Mouse (Mus musculus): ENCODE measurements around the gene Cep55. TPM values are rescaled to one million over a fixed set of nuclear protein-coding genes. Genes with fewer than 3 reads are reported as not detected.

Cep55 gene
- total RNA-seq, 2 experiments from 2014 or later: 1.7 to 8.8 TPM

- no peak for ATAC-seq (replicated peaks; ENCODE audit: low FRiP score, poor library complexity, severe bottlenecking)
Observed at GRCm38 (mm10) chr19:38042261-38042722, 12.5 kb upstream of the Cep55 start.

- no peak for ATAC-seq (replicated peaks; ENCODE audit: low FRiP score, poor library complexity, severe bottlenecking)
Observed at GRCm38 (mm10) chr19:38043281-38043981, 11.4 kb upstream of the Cep55 start, which contains the start of gene Myof. Gene Myof (minus strand): TSS chr19:38043577.

GRCm38 (mm10) chr19:38045198-38045597, 9.6 kb upstream of the Cep55 start:
- no peak for ATAC-seq (replicated peaks; ENCODE audit: low FRiP score, poor library complexity, severe bottlenecking)

GRCm38 (mm10) chr19:38049686-38050085, 5.1 kb upstream of the Cep55 start:
- no peak for ATAC-seq (replicated peaks; ENCODE audit: low FRiP score, poor library complexity, severe bottlenecking)

GRCm38 (mm10) chr19:38053227-38054041, 1.4 kb upstream of the Cep55 start:
- no peak for ATAC-seq (replicated peaks; ENCODE audit: low FRiP score, poor library complexity, severe bottlenecking)

GRCm38 (mm10) chr19:38054149-38054719, 577 bp upstream of the Cep55 start:
- ATAC-seq (replicated peaks; ENCODE audit: low FRiP score, poor library complexity, severe bottlenecking): 0 out of 2 replicates have a peak, but pooled peaks have one; percentile 42

GRCm38 (mm10) chr19:38055798-38056197, 987 bp downstream of the Cep55 start:
- no peak for ATAC-seq (replicated peaks; ENCODE audit: low FRiP score, poor library complexity, severe bottlenecking)

GRCm38 (mm10) chr19:38056276-38056675, 1.5 kb downstream of the Cep55 start:
- ATAC-seq (replicated peaks; ENCODE audit: low FRiP score, poor library complexity, severe bottlenecking): no peak

GRCm38 (mm10) chr19:38056931-38057330, 2.1 kb downstream of the Cep55 start:
- ATAC-seq (replicated peaks; ENCODE audit: low FRiP score, poor library complexity, severe bottlenecking): no peak

GRCm38 (mm10) chr19:38063201-38063600, 8.4 kb downstream of the Cep55 start:
- no peak for ATAC-seq (replicated peaks; ENCODE audit: low FRiP score, poor library complexity, severe bottlenecking)

GRCm38 (mm10) chr19:38064051-38064450, 9.2 kb downstream of the Cep55 start:
- no peak for ATAC-seq (replicated peaks; ENCODE audit: low FRiP score, poor library complexity, severe bottlenecking)

- ATAC-seq (replicated peaks; ENCODE audit: low FRiP score, poor library complexity, severe bottlenecking): no peak
Observed at GRCm38 (mm10) chr19:38073226-38073625, 18.4 kb downstream of the Cep55 start.

GRCm38 (mm10) chr19:38075051-38075450, 20.2 kb downstream of the Cep55 start:
- no peak for ATAC-seq (replicated peaks; ENCODE audit: low FRiP score, poor library complexity, severe bottlenecking)

GRCm38 (mm10) chr19:38076251-38076650, 21.4 kb downstream of the Cep55 start:
- no peak for ATAC-seq (replicated peaks; ENCODE audit: low FRiP score, poor library complexity, severe bottlenecking)

- ATAC-seq (replicated peaks; ENCODE audit: low FRiP score, poor library complexity, severe bottlenecking): no peak
Observed at GRCm38 (mm10) chr19:38077851-38078540, 23.2 kb downstream of the Cep55 start.

- ATAC-seq (replicated peaks; ENCODE audit: low FRiP score, poor library complexity, severe bottlenecking): no peak
Observed at GRCm38 (mm10) chr19:38081361-38081760, 26.6 kb downstream of the Cep55 start.

GRCm38 (mm10) chr19:38082931-38083525, 28.2 kb downstream of the Cep55 start:
- ATAC-seq (replicated peaks; ENCODE audit: low FRiP score, poor library complexity, severe bottlenecking): no peak

- ATAC-seq (replicated peaks; ENCODE audit: low FRiP score, poor library complexity, severe bottlenecking): no peak
Observed at GRCm38 (mm10) chr19:38085841-38086240, 31.0 kb downstream of the Cep55 start.

- no peak for ATAC-seq (replicated peaks; ENCODE audit: low FRiP score, poor library complexity, severe bottlenecking)
Observed at GRCm38 (mm10) chr19:38086948-38087551, 32.2 kb downstream of the Cep55 start.
